Mouse (Mus musculus) skeletal muscle tissue, adult 2 months (tissue): Measurements from ENCODE around the gene Ccl24.

Experiments
- DNase-seq: peaks from one replicate; pipeline ENCODE4 v3.0.0-alpha.2; 2012; ENCODE audit warnings: low read depth, low spot score

Gene Ccl24

GRCm38 (mm10) chr5:135544865-135545797 lies 27.7 kb downstream of the Ccl24 start, which contains the start of gene Hip1:
Gene Hip1, minus strand, starts transcription at chr5:135545120.
- peak; percentile 100 for DNase-seq

GRCm38 (mm10) chr5:135544032-135544558 lies 28.8 kb downstream of the Ccl24 start:
- no peak for DNase-seq

GRCm38 (mm10) chr5:135537794-135538214 lies 35.0 kb downstream of the Ccl24 start:
- no peak for DNase-seq

- no peak for DNase-seq
Measured at GRCm38 (mm10) chr5:135537326-135537725, 35.5 kb downstream of the Ccl24 start.

GRCm38 (mm10) chr5:135535867-135536266 lies 37.0 kb downstream of the Ccl24 start:
- DNase-seq, result no peak

- DNase-seq, result peak; percentile 77
Measured at GRCm38 (mm10) chr5:135533431-135533830, 39.4 kb downstream of the Ccl24 start.

GRCm38 (mm10) chr5:135531306-135531845 lies 41.5 kb downstream of the Ccl24 start:
- DNase-seq, result no peak

GRCm38 (mm10) chr5:135529964-135530363 lies 42.9 kb downstream of the Ccl24 start:
- no peak for DNase-seq

GRCm38 (mm10) chr5:135529310-135529709 lies 43.5 kb downstream of the Ccl24 start:
- DNase-seq, result no peak

- no peak for DNase-seq
Measured at GRCm38 (mm10) chr5:135527986-135528385, 44.9 kb downstream of the Ccl24 start.

GRCm38 (mm10) chr5:135524660-135525560 lies 47.9 kb downstream of the Ccl24 start:
- peak; percentile 43 for DNase-seq

GRCm38 (mm10) chr5:135524087-135524486 lies 48.8 kb downstream of the Ccl24 start:
- no peak for DNase-seq

- DNase-seq, result peak; percentile 62
Measured at GRCm38 (mm10) chr5:135522111-135522722, 50.6 kb downstream of the Ccl24 start.
